Mouse (Mus musculus) heart, embryonic 12.5 days (tissue): ENCODE measurements at regions not wholly inside any gene's neighbourhood (a gene's known extent, or its start where the extent isn't known, plus 50 kb on each side); places are given as distances from the start of the nearest gene placed in this dataset.

ENCODE experiments used
- ATAC-seq: fragments of 200-750 bp; cut with Nextera tagmentation; 2 replicates; pipeline ENCODE4 v1.8.0; 2017; ENCODE audit warnings: moderate TSS enrichment, moderate library complexity; ENCODE audit not compliant: insufficient number of reproducible peaks, low FRiP score
- H3K27ac ChIP-seq: fragments of 300-500 bp; sonication (generic); 2 replicates; pipeline ENCODE4 v1.5.1; 2016; ENCODE audit warnings: mild to moderate bottlenecking, moderate library complexity; ENCODE audit not compliant: poor library complexity, severe bottlenecking
- H3K27me3 ChIP-seq: fragments of 300-500 bp; sonication (generic); replicated peaks from 2 replicates; pipeline ENCODE4 v1.6.1; 2016; ENCODE audit warnings: mild to moderate bottlenecking, moderate library complexity
- H3K36me3 ChIP-seq: fragments of 300-500 bp; sonication (generic); 2 replicates; pipeline ENCODE4 v1.6.1; 2016; ENCODE audit warnings: mild to moderate bottlenecking, moderate library complexity
- H3K4me1 ChIP-seq: fragments of 300-500 bp; sonication (generic); replicated peaks from 2 replicates; pipeline ENCODE4 v1.6.1; 2016; ENCODE audit warnings: mild to moderate bottlenecking
- H3K4me2 ChIP-seq: fragments of 300-500 bp; sonication (generic); 2 replicates; pipeline ENCODE4 v1.6.1; 2016; ENCODE audit warnings: mild to moderate bottlenecking, moderate library complexity
- H3K4me3 ChIP-seq: fragments of 300-500 bp; sonication (generic); 2 replicates; pipeline ENCODE4 v1.5.1; 2016; ENCODE audit warnings: mild to moderate bottlenecking
- H3K9ac ChIP-seq: fragments of 300-500 bp; sonication (generic); 2 replicates; pipeline ENCODE4 v1.6.1; 2016; ENCODE audit warnings: mild to moderate bottlenecking, moderate library complexity
- H3K9me3 ChIP-seq: fragments of 300-500 bp; sonication (generic); replicated peaks from 2 replicates; pipeline ENCODE4 v1.6.1; 2016; ENCODE audit warnings: mild to moderate bottlenecking, moderate library complexity
- WGBS: fragments of 180-500 bp; shearing (Covaris S2); methylation state at CpG from one replicate; pipeline ENCODE4 v1.1.7; 2016; 5-methylcytosine and 5-hydroxymethylcytosine counted together

GRCm38 (mm10) chr10:100774252-100774651 lies 184.0 kb downstream of the 1700017N19Rik start:
- no peak overlapping the region for H3K4me3 ChIP-seq
- no peaks in the 10 kb centered on the region for H3K27me3 ChIP-seq
- H3K4me1 ChIP-seq: no peaks in the 10 kb centered on the region
- H3K27ac ChIP-seq: no peak overlapping the region
- ATAC-seq: no peak
- no peak overlapping the region for H3K4me2 ChIP-seq
- H3K9me3 ChIP-seq: 0 out of 2 replicates have a peak, but pooled peaks cover 4% of the 10 kb centered on the region
- H3K36me3 ChIP-seq: no peaks in the 10 kb centered on the region
- H3K9ac ChIP-seq: no peak overlapping the region

GRCm38 (mm10) chr10:100792166-100792565 lies 201.9 kb downstream of the 1700017N19Rik start:
- Histone ChIP-seq H3K4me3 (no peak overlapping the region), H3K9me3 (no peaks in the 10 kb centered on the region), H3K27ac (no peak overlapping the region), H3K27me3 (no peaks in the 10 kb centered on the region), H3K9ac (no peak overlapping the region), H3K4me1 (no peaks in the 10 kb centered on the region), H3K4me2 (no peak overlapping the region), H3K36me3 (no peaks in the 10 kb centered on the region)
- 77% methylated on average over 3 of the region's 3 CpGs for WGBS
- ATAC-seq: no peak

GRCm38 (mm10) chr10:100792569-100792968 lies 202.3 kb downstream of the 1700017N19Rik start:
- H3K36me3 ChIP-seq: no peaks in the 10 kb centered on the region
- H3K4me1 ChIP-seq: no peaks in the 10 kb centered on the region
- no peaks in the 10 kb centered on the region for H3K9me3 ChIP-seq
- no peak overlapping the region for H3K4me2 ChIP-seq
- 71% methylated on average over 4 of the region's 4 CpGs for WGBS
- no peak overlapping the region for H3K9ac ChIP-seq
- H3K4me3 ChIP-seq: no peak overlapping the region
- ATAC-seq: no peak
- H3K27ac ChIP-seq: no peak overlapping the region
- no peaks in the 10 kb centered on the region for H3K27me3 ChIP-seq

- no peaks in the 10 kb centered on the region for H3K9me3 ChIP-seq
- no peak for ATAC-seq
- 73% methylated on average over 6 of the region's 6 CpGs for WGBS
- H3K27me3 ChIP-seq: no peaks in the 10 kb centered on the region
- no peak overlapping the region for H3K4me2 ChIP-seq
- no peak overlapping the region for H3K4me3 ChIP-seq
- no peaks in the 10 kb centered on the region for H3K36me3 ChIP-seq
- no peaks in the 10 kb centered on the region for H3K4me1 ChIP-seq
- no peak overlapping the region for H3K9ac ChIP-seq
- H3K27ac ChIP-seq: no peak overlapping the region
Measured at GRCm38 (mm10) chr10:100795215-100795972, 205.1 kb downstream of the 1700017N19Rik start.

GRCm38 (mm10) chr10:100811639-100812038 lies 221.4 kb downstream of the 1700017N19Rik start:
- H3K4me3 ChIP-seq: no peak overlapping the region
- no peaks in the 10 kb centered on the region for H3K4me1 ChIP-seq
- WGBS: 47% methylated on average over 2 of the region's 2 CpGs
- H3K27me3 ChIP-seq: no peaks in the 10 kb centered on the region
- no peak for ATAC-seq
- H3K9me3 ChIP-seq: no peaks in the 10 kb centered on the region
- H3K9ac ChIP-seq: no peak overlapping the region
- no peak overlapping the region for H3K27ac ChIP-seq
- H3K4me2 ChIP-seq: no peak overlapping the region
- no peaks in the 10 kb centered on the region for H3K36me3 ChIP-seq

GRCm38 (mm10) chr10:100834794-100835193 lies 244.5 kb downstream of the 1700017N19Rik start:
- 61% methylated on average over 4 of the region's 4 CpGs for WGBS
- H3K4me1 ChIP-seq: no peaks in the 10 kb centered on the region
- H3K27me3 ChIP-seq: no peaks in the 10 kb centered on the region
- H3K4me3 ChIP-seq: no peak overlapping the region
- no peak overlapping the region for H3K27ac ChIP-seq
- no peaks in the 10 kb centered on the region for H3K36me3 ChIP-seq
- no peak overlapping the region for H3K4me2 ChIP-seq
- H3K9ac ChIP-seq: no peak overlapping the region
- no peaks in the 10 kb centered on the region for H3K9me3 ChIP-seq
- no peak for ATAC-seq

- H3K9ac ChIP-seq: no peak overlapping the region
- no peaks in the 10 kb centered on the region for H3K4me1 ChIP-seq
- no peak overlapping the region for H3K4me2 ChIP-seq
- no peak overlapping the region for H3K27ac ChIP-seq
- no peak overlapping the region for H3K4me3 ChIP-seq
- ATAC-seq: no peak
- H3K27me3 ChIP-seq: no peaks in the 10 kb centered on the region
- no peaks in the 10 kb centered on the region for H3K36me3 ChIP-seq
- H3K9me3 ChIP-seq: no peaks in the 10 kb centered on the region
Measured at GRCm38 (mm10) chr10:100853213-100853612, 262.9 kb downstream of the 1700017N19Rik start.

- no peaks in the 10 kb centered on the region for H3K9me3 ChIP-seq
- no peak for ATAC-seq
- 75% methylated on average over 3 of the region's 3 CpGs for WGBS
- no peaks in the 10 kb centered on the region for H3K4me1 ChIP-seq
- H3K4me3 ChIP-seq: no peak overlapping the region
- H3K27ac ChIP-seq: no peak overlapping the region
- H3K9ac ChIP-seq: no peak overlapping the region
- no peaks in the 10 kb centered on the region for H3K36me3 ChIP-seq
- no peak overlapping the region for H3K4me2 ChIP-seq
- no peaks in the 10 kb centered on the region for H3K27me3 ChIP-seq
Measured at GRCm38 (mm10) chr10:100856509-100856908, 266.2 kb downstream of the 1700017N19Rik start.

- Histone ChIP-seq H3K36me3 (no peaks in the 10 kb centered on the region), H3K27me3 (no peaks in the 10 kb centered on the region), H3K27ac (no peak overlapping the region), H3K9ac (no peak overlapping the region), H3K4me1 (no peaks in the 10 kb centered on the region), H3K4me2 (no peak overlapping the region), H3K4me3 (no peak overlapping the region), H3K9me3 (no peaks in the 10 kb centered on the region)
- WGBS: 48% methylated on average over 6 of the region's 6 CpGs
- ATAC-seq: no peak
Measured at GRCm38 (mm10) chr10:100865501-100866181, 275.4 kb downstream of the 1700017N19Rik start.

- no peak for ATAC-seq
- no peak overlapping the region for H3K9ac ChIP-seq
- WGBS: 41% methylated on average over 3 of the region's 3 CpGs
- H3K27me3 ChIP-seq: no peaks in the 10 kb centered on the region
- H3K36me3 ChIP-seq: no peaks in the 10 kb centered on the region
- H3K27ac ChIP-seq: no peak overlapping the region
- H3K4me1 ChIP-seq: no peaks in the 10 kb centered on the region
- no peak overlapping the region for H3K4me2 ChIP-seq
- no peak overlapping the region for H3K4me3 ChIP-seq
- 0 out of 2 replicates have a peak, but pooled peaks cover 4% of the 10 kb centered on the region for H3K9me3 ChIP-seq
Measured at GRCm38 (mm10) chr10:100868360-100868916, 278.2 kb downstream of the 1700017N19Rik start.

GRCm38 (mm10) chr10:100882584-100882983 lies 292.3 kb downstream of the 1700017N19Rik start:
- WGBS: 80% methylated on average over 2 of the region's 2 CpGs

More at GRCm38 (mm10) chr10:100882584-100882983, 292.3 kb downstream of the 1700017N19Rik start:
- Histone ChIP-seq H3K27me3 (no peaks in the 10 kb centered on the region), H3K4me1 (no peaks in the 10 kb centered on the region), H3K36me3 (no peaks in the 10 kb centered on the region), H3K9ac (no peak overlapping the region), H3K4me2 (no peak overlapping the region), H3K4me3 (no peak overlapping the region), H3K9me3 (no peaks in the 10 kb centered on the region), H3K27ac (no peak overlapping the region)
- ATAC-seq: no peak
